9 mouse cellular contexts compared by ENCODE assay signal in genomic region chr3:107491459-107491858, GRCm38 (mm10). TPM values are rescaled to one million over a fixed set of nuclear protein-coding genes. Genes with fewer than 3 reads are reported as not detected.
DNase-seq lines count a peak whose midpoint lies in the region; ATAC-seq and TF ChIP-seq lines count a peak whose summit lies in the region.
"Had no signal": no experiment of that assay in that cellular context is flagged by ENCODE, and none has a peak within 500 bp of the region (broad histone marks: within the 10 kb centered on the region; RNA-seq: fewer than 3 reads in every experiment).

No protein-coding gene starts in this region.

- DNase-seq in left cerebral cortex, adult 2 months (ENCODE audit: extremely low spot score in 1 of 2, low spot score in 2 of 2), result peak; percentile 62 to 75
- DNase-seq in left cerebral cortex, adult 8-10 months (ENCODE audit: low spot score in 2 of 2), result no peak
- peak; percentile 67 for DNase-seq in cerebellum, adult 8-10 months
- DNase-seq in kidney, postnatal 4 days, result peak; percentile 80 to 83
- DNase-seq in c-Kit-positive CD71-positive TER-119-positive erythroid progenitor cells, embryonic 14.5 days (ENCODE audit: low spot score), result no peak
- DNase-seq in embryo, embryonic 10 days (ENCODE audit: low spot score), result no peak

- H3K4me1 ChIP-seq in heart, embryonic 13.5 days, result peaks cover 59% of the 10 kb centered on the region
- H3K4me1 ChIP-seq in neural tube, embryonic 12.5 days, result peaks cover 10% of the 10 kb centered on the region

- no peaks in the 10 kb centered on the region for H3K9me3 ChIP-seq in heart, embryonic 13.5 days
- H3K9me3 ChIP-seq in neural tube, embryonic 12.5 days, result no peaks in the 10 kb centered on the region

- H3K36me3 ChIP-seq in heart, embryonic 13.5 days, result no peaks in the 10 kb centered on the region
- no peaks in the 10 kb centered on the region for H3K36me3 ChIP-seq in neural tube, embryonic 12.5 days

- TF ChIP-seq CTCF in left cerebral cortex, adult 2 months (IDR thresholded peaks at IDR 0.05), result no peak

- H3K4me2 ChIP-seq in heart, embryonic 13.5 days, result 0 out of 2 replicates have a peak overlapping the region, but pooled peaks have one; percentile 9
- H3K4me2 ChIP-seq in neural tube, embryonic 12.5 days (replicated peaks), result no peak overlapping the region

- H3K27me3 ChIP-seq in heart, embryonic 13.5 days (replicated peaks), result no peaks in the 10 kb centered on the region
- no peaks in the 10 kb centered on the region for H3K27me3 ChIP-seq in neural tube, embryonic 12.5 days (replicated peaks)

- no peak overlapping the region; the same call in 1 of the 2 replicates for H3K9ac ChIP-seq in heart, embryonic 13.5 days
- H3K9ac ChIP-seq in neural tube, embryonic 12.5 days, result no peak overlapping the region

- intact Hi-C loops in left cerebral cortex, adult 2 months (cut with DNase I), result no loop called here

- H3K4me3 ChIP-seq in left cerebral cortex, adult 2 months, result no peak overlapping the region
- H3K4me3 ChIP-seq in heart, embryonic 13.5 days, result no peak overlapping the region
- no peak overlapping the region for H3K4me3 ChIP-seq in neural tube, embryonic 12.5 days

- ATAC-seq in heart, embryonic 13.5 days (ENCODE audit: extremely low read depth, insufficient number of reproducible peaks, low FRiP score, low TSS enrichment), result no peak; the same call in 1 of the 2 replicates
- peak; percentile 46 for ATAC-seq in neural tube, embryonic 12.5 days (ENCODE audit: low FRiP score, low read depth)

- 25% methylated on average over 6 of the region's 6 CpGs for whole genome bisulfite sequencing in heart, embryonic 13.5 days
- 49% methylated on average over 6 of the region's 6 CpGs for WGBS in neural tube, embryonic 12.5 days

- no peak overlapping the region for H3K27ac ChIP-seq in left cerebral cortex, adult 2 months
- H3K27ac ChIP-seq in heart, embryonic 13.5 days (replicated peaks), result peak overlapping the region; percentile 79
- peak overlapping the region; percentile 32; the same call in 1 of the 2 replicates for H3K27ac ChIP-seq in neural tube, embryonic 12.5 days

RNA-seq across cellular contexts. Expression of gene Slc6a17, which starts 26.4 kb away (rescaled TPM):
- 100 to 1,000 TPM; 369 to 419 TPM for total RNA-seq in left cerebral cortex, adult 2 months (2021)
- total RNA-seq in left cerebral cortex, adult 8-10 months (2022), result 100 to 1,000 TPM; 328 to 391 (median 344) TPM
- 4.1 and 4.7 TPM in 2 replicates for polyA plus RNA-seq in heart, embryonic 13.5 days (2015; fragmentation: Nextera tagmentation; extraction: Ambion mirVana)
- 3.3 and 5.2 TPM in 2 replicates for polyA plus RNA-seq in neural tube, embryonic 12.5 days (2016; fragmentation: Nextera tagmentation; extraction: Ambion mirVana)
- total RNA-seq: liver, adult 2 months had no signal

RNA-seq across cellular contexts. Expression of gene Kcnc4, which starts 32.1 kb away (rescaled TPM):
- 10 to 100 TPM; 68.4 to 73.4 TPM for total RNA-seq in left cerebral cortex, adult 2 months (2021)
- total RNA-seq in left cerebral cortex, adult 8-10 months (2022), result 10 to 100 TPM; 59.7 to 66.2 (median 61.6) TPM
- 0.06 and 0.07 TPM in 2 replicates for polyA plus RNA-seq in heart, embryonic 13.5 days (2015; fragmentation: Nextera tagmentation; extraction: Ambion mirVana)
- polyA plus RNA-seq in neural tube, embryonic 12.5 days (2016; fragmentation: Nextera tagmentation; extraction: Ambion mirVana), result 0.45 and 0.71 TPM in 2 replicates
- total RNA-seq: liver, adult 2 months had no signal

Comparison
In these comparisons a context has a peak if more than half of its experiments do, and no peak if none do; other contexts are left out.
1. DNase-seq: peak in left cerebral cortex, adult 2 months (2 of 2), cerebellum, adult 8-10 months (single experiment) and kidney, postnatal 4 days (2 of 2); none in left cerebral cortex, adult 8-10 months (0 of 2), c-Kit-positive CD71-positive TER-119-positive erythroid progenitor cells, embryonic 14.5 days (single experiment) and embryo, embryonic 10 days (single experiment).